Mouse (Mus musculus): ENCODE measurements around the gene Rnf126. TPM values are rescaled to one million over a fixed set of nuclear protein-coding genes. Genes with fewer than 3 reads are reported as not detected.
A peak's percentile ranks its signal among the peaks of the same experiment; 100 is the strongest.

The Rnf126 gene
- polyA plus RNA-seq, 1 experiment = 27.6 TPM

DNA sequence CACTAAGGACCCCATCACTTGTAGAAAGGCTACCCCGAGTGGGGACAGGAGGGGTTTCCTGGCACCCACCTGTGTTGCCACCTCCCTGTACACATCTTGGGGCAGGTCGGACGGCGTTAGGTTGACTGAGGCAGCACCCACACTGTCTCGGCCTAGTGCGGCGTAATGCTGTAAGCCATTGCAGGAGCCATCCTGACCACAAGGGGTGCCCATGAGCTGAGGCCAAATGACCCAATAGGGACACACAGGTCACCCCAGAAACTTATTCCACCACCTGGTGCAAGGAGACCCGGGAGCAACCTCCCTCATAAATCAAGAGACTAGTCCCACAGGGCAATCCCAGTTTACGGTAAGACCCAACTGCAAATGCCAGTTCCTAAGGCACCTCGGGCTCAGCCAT lies 28.5 kb downstream of the Rnf126 start:
- no peak overlapping the region for H3K4me3 ChIP-seq (ENCODE audit: insufficient read depth, low read length)
- no peaks in the 10 kb centered on the region for H3K4me1 ChIP-seq (ENCODE audit: control insufficient read depth, insufficient read depth, low read length)
- TF ChIP-seq POLR2A (IDR thresholded peaks at IDR 0.05; ENCODE audit: borderline replicate concordance, low read depth, low read length) (no peak), CTCF (IDR thresholded peaks at IDR 0.05; ENCODE audit: low read depth, low read length) (no peak)
- H3K27ac ChIP-seq (ENCODE audit: insufficient read depth, low read depth, low read length) = no peak overlapping the region

DNA sequence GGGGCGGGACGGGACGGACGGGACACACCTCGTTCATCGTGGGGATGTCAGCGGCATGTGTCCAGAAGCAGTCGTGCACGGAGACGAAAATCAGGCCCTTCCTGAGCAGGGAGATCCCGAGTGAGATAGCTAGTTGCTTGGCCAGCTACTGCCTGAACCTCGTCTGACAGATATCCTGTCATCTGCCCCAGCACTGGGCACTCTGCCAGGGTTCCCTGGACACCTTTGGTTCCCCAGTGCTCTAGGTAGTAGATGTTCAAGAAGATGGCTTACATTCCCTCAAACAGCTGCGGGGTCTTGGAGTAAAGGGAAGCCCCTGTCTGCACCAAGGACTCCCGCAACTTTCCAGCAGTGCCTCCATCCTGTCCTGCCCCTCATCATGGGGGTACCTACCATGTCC lies 30.0 kb downstream of the Rnf126 start:
- TF ChIP-seq POLR2A (IDR thresholded peaks at IDR 0.05; ENCODE audit: borderline replicate concordance, low read depth, low read length) (no peak), CTCF (IDR thresholded peaks at IDR 0.05; ENCODE audit: low read depth, low read length) (no peak)
- no peak overlapping the region for H3K4me3 ChIP-seq (ENCODE audit: insufficient read depth, low read length)
- no peaks in the 10 kb centered on the region for H3K4me1 ChIP-seq (ENCODE audit: control insufficient read depth, insufficient read depth, low read length)
- no peak overlapping the region for H3K27ac ChIP-seq (ENCODE audit: insufficient read depth, low read depth, low read length)

DNA sequence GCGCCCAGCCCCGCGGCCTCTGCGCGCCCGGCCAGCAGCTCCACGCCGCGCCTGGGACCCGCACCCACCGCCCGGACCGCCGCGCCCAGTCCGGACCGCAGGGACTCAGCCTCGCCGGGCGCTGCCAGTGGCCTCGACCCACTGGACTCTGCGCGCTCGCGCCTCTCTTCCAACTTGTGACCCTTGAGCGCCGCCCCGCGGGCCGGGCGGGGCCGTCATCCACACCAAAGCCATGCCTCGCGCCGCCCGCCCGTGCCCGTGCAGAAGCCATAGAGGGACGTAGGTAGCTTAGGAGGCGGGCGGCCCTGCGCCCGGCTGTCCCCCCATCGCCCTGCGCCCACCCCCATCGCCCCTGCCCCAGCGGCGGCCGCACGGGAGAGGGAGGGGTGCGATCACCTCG lies 31.4 kb downstream of the Rnf126 start:
- H3K4me3 ChIP-seq (ENCODE audit: insufficient read depth, low read length) = no peak overlapping the region
- H3K27ac ChIP-seq (ENCODE audit: insufficient read depth, low read depth, low read length) = no peak overlapping the region
- TF ChIP-seq CTCF (IDR thresholded peaks at IDR 0.05; ENCODE audit: low read depth, low read length) = no peak
- no peaks in the 10 kb centered on the region for H3K4me1 ChIP-seq (ENCODE audit: control insufficient read depth, insufficient read depth, low read length)

DNA sequence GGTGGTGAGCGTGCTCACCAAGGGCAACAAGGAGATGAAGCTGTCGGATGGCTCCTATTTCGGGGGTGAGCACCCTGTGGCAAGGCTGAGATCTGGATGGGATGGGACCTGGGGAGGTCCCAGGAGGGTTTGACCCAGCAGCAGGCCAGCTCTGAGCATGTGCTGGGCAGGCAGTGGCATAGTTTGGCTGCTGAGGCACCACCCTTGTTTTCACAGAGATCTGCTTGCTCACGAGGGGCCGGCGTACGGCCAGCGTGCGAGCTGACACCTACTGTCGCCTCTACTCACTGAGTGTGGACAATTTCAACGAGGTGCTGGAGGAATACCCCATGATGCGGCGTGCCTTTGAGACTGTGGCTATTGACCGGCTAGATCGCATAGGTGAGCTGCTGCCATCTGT lies 32.9 kb downstream of the Rnf126 start:
- TF ChIP-seq POLR2A (IDR thresholded peaks at IDR 0.05; ENCODE audit: borderline replicate concordance, low read depth, low read length) = no peak
- no peak for TF ChIP-seq CTCF (IDR thresholded peaks at IDR 0.05; ENCODE audit: low read depth, low read length)
- H3K4me1 ChIP-seq (ENCODE audit: control insufficient read depth, insufficient read depth, low read length) = no peaks in the 10 kb centered on the region
- no peak overlapping the region for H3K4me3 ChIP-seq (ENCODE audit: insufficient read depth, low read length)
- H3K27ac ChIP-seq (ENCODE audit: insufficient read depth, low read depth, low read length) = no peak overlapping the region

GRCm38 (mm10) chr10:79732500-79732899 lies 34.3 kb downstream of the Rnf126 start:
- Histone ChIP-seq H3K4me1 (ENCODE audit: control insufficient read depth, insufficient read depth, low read length) (no peaks in the 10 kb centered on the region), H3K4me3 (ENCODE audit: insufficient read depth, low read length) (no peak overlapping the region), H3K27ac (ENCODE audit: insufficient read depth, low read depth, low read length) (no peak overlapping the region)
- TF ChIP-seq POLR2A (IDR thresholded peaks at IDR 0.05; ENCODE audit: borderline replicate concordance, low read depth, low read length) (no peak), CTCF (IDR thresholded peaks at IDR 0.05; ENCODE audit: low read depth, low read length) (peak; percentile 45; the same call in 1 of the 2 replicates)

GRCm38 (mm10) chr10:79729357-79729965 lies 37.3 kb downstream of the Rnf126 start:
- no peak overlapping the region for H3K27ac ChIP-seq (ENCODE audit: insufficient read depth, low read depth, low read length)
- H3K4me1 ChIP-seq (ENCODE audit: control insufficient read depth, insufficient read depth, low read length) = no peaks in the 10 kb centered on the region
- TF ChIP-seq CTCF (IDR thresholded peaks at IDR 0.05; ENCODE audit: low read depth, low read length) (no peak), POLR2A (IDR thresholded peaks at IDR 0.05; ENCODE audit: borderline replicate concordance, low read depth, low read length) (no peak)
- no peak overlapping the region for H3K4me3 ChIP-seq (ENCODE audit: insufficient read depth, low read length)

- H3K4me1 ChIP-seq (ENCODE audit: control insufficient read depth, insufficient read depth, low read length) = no peaks in the 10 kb centered on the region
- H3K27ac ChIP-seq (ENCODE audit: insufficient read depth, low read depth, low read length) = no peak overlapping the region
- no peak for TF ChIP-seq CTCF (IDR thresholded peaks at IDR 0.05; ENCODE audit: low read depth, low read length)
- TF ChIP-seq POLR2A (IDR thresholded peaks at IDR 0.05; ENCODE audit: borderline replicate concordance, low read depth, low read length) = no peak
- H3K4me3 ChIP-seq (ENCODE audit: insufficient read depth, low read length) = no peak overlapping the region
Observed at GRCm38 (mm10) chr10:79728323-79729249, 38.2 kb downstream of the Rnf126 start.

DNA sequence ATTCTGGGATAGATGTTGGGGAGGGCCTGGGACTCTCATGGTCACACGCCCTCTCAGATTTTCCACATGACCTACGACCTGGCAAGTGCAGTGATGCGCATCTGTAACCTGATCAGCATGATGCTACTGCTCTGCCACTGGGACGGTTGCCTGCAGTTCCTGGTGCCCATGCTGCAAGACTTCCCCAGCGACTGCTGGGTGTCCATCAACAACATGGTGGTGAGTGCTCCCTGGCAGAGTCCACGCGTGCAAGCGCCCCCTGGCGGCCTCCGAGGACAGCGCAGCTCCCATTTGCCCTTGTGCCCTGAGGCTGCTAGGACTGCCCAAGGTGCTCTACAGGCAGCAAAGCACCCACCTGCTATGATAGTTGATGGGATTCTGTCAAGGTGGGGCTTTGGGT lies 40.7 kb downstream of the Rnf126 start:
- TF ChIP-seq POLR2A (IDR thresholded peaks at IDR 0.05; ENCODE audit: borderline replicate concordance, low read depth, low read length) = no peak
- peak; percentile 41; the same call in 1 of the 2 replicates for TF ChIP-seq CTCF (IDR thresholded peaks at IDR 0.05; ENCODE audit: low read depth, low read length)
- no peak overlapping the region for H3K27ac ChIP-seq (ENCODE audit: insufficient read depth, low read depth, low read length)
- H3K4me3 ChIP-seq (ENCODE audit: insufficient read depth, low read length) = no peak overlapping the region
- no peaks in the 10 kb centered on the region for H3K4me1 ChIP-seq (ENCODE audit: control insufficient read depth, insufficient read depth, low read length)

DNA sequence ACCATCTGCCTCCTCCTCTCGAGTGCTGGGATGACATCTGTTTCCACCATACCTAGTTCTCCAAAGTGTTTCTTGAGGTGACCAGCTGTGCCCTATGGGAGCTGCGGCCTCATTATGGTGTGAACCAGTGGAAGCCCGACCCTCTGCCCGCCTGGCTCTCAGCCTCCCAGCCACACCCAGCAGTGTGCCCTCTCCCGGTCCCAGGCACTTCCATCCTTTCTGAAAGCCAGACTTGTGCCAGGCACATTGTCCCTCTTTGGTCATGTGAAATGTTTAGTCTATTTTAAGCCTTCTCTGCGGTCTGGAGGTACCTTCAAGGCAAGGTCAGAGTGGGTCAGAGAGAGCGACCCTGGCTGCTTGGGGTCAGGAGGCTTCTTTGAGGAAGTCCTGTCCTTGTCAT lies 43.1 kb downstream of the Rnf126 start:
- Histone ChIP-seq H3K27ac (ENCODE audit: insufficient read depth, low read depth, low read length) (no peak overlapping the region), H3K4me3 (ENCODE audit: insufficient read depth, low read length) (no peak overlapping the region), H3K4me1 (ENCODE audit: control insufficient read depth, insufficient read depth, low read length) (no peaks in the 10 kb centered on the region)
- TF ChIP-seq CTCF (IDR thresholded peaks at IDR 0.05; ENCODE audit: low read depth, low read length) = no peak
- TF ChIP-seq POLR2A (IDR thresholded peaks at IDR 0.05; ENCODE audit: borderline replicate concordance, low read depth, low read length) = no peak

- H3K4me1 ChIP-seq (ENCODE audit: control insufficient read depth, insufficient read depth, low read length) = no peaks in the 10 kb centered on the region
- TF ChIP-seq POLR2A (IDR thresholded peaks at IDR 0.05; ENCODE audit: borderline replicate concordance, low read depth, low read length) (no peak), CTCF (IDR thresholded peaks at IDR 0.05; ENCODE audit: low read depth, low read length) (no peak)
- H3K4me3 ChIP-seq (ENCODE audit: insufficient read depth, low read length) = no peak overlapping the region
- H3K27ac ChIP-seq (ENCODE audit: insufficient read depth, low read depth, low read length) = no peak overlapping the region
Observed at GRCm38 (mm10) chr10:79723047-79723446, 43.7 kb downstream of the Rnf126 start.
